30 mouse cellular contexts compared by ENCODE assay signal in the genomic region with DNA sequence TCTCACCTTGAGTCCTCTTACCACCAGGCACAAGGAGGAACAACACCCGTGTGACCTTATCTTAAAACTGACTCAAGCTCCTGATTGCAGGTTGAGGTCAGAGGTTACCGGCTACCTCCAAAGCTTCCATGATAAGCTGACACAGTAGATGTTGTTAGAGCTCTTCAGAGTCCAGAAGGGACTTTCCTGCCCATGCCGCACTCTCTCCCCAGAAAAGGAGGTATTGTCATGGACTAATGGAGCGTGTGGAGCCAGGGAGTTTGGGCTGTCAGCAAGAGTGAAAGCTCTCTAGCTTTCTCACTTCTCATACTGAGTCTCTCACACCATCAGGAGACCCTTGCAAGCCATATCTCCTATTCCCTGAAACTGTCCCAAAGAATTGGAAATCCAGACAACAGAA.
DNase-seq lines count a peak whose midpoint lies in the region; ATAC-seq lines count a peak whose summit lies in the region.
"Had no signal": no experiment of that assay in that cellular context is flagged by ENCODE, and none has a peak within 500 bp of the region (broad histone marks: within the 10 kb centered on the region; RNA-seq: fewer than 3 reads in every experiment).

No protein-coding gene starts in this region.

- H3K4me2 ChIP-seq in hindbrain, embryonic 13.5 days, result no peak overlapping the region
- H3K4me2 ChIP-seq in neural tube, embryonic 15.5 days, result no peak overlapping the region
- H3K4me2 ChIP-seq: embryonic facial prominence, embryonic 15.5 days; forebrain, embryonic 13.5 days; heart, embryonic 12.5 days; liver, embryonic 13.5 days; neural tube, embryonic 13.5 days had no signal

- 35% methylated on average over 4 of the region's 4 CpGs for WGBS in hindbrain, embryonic 13.5 days
- WGBS in hindbrain, embryonic 10.5 days, result 55% methylated on average over 4 of the region's 4 CpGs
- WGBS in neural tube, embryonic 15.5 days, result 49% methylated on average over 4 of the region's 4 CpGs

- H3K9ac ChIP-seq in hindbrain, embryonic 13.5 days, result no peak overlapping the region
- no peak overlapping the region for H3K9ac ChIP-seq in neural tube, embryonic 15.5 days (replicated peaks)
- H3K9ac ChIP-seq: embryonic facial prominence, embryonic 15.5 days; forebrain, embryonic 13.5 days; heart, embryonic 12.5 days; liver, embryonic 13.5 days; neural tube, embryonic 13.5 days had no signal

- no peak for DNase-seq in hindbrain, embryonic 10.5 days (ENCODE audit: low spot score)
- DNase-seq in neural tube, embryonic 10.5 days (ENCODE audit: extremely low spot score, low spot score), result no peak
- peak; percentile 57 for DNase-seq in retina, postnatal 1 day
- no peak for DNase-seq in layer of hippocampus, adult 9-10 months (ENCODE audit: low spot score)
- no peak for DNase-seq in adrenal gland, adult 2 months
- DNase-seq: adrenal gland, adult 8-10 months; cerebellum, adult 8-10 months; cerebellum, postnatal 25 days; gastrocnemius, postnatal 14 days; heart, postnatal 10 days; kidney, postnatal 36 days; layer of hippocampus, postnatal 36 days; left cerebral cortex, postnatal 4 days; liver, embryonic 13.5 days; lung, adult 18-20 months; lung, postnatal 10 days; right cerebral cortex, postnatal 25 days; thymus, adult 18-20 months; thymus, postnatal 25 days had no signal

- H3K4me1 ChIP-seq in hindbrain, embryonic 13.5 days (replicated peaks), result peaks cover 98% of the 10 kb centered on the region
- H3K4me1 ChIP-seq in hindbrain, embryonic 10.5 days (replicated peaks), result peaks cover 82% of the 10 kb centered on the region
- peaks cover 94% of the 10 kb centered on the region for H3K4me1 ChIP-seq in neural tube, embryonic 15.5 days

- no peak overlapping the region for H3K4me3 ChIP-seq in hindbrain, embryonic 13.5 days
- H3K4me3 ChIP-seq in hindbrain, embryonic 10.5 days, result no peak overlapping the region
- no peak overlapping the region for H3K4me3 ChIP-seq in neural tube, embryonic 15.5 days (replicated peaks)
- H3K4me3 ChIP-seq: embryonic facial prominence, embryonic 10.5 days; embryonic facial prominence, embryonic 15.5 days; forebrain, embryonic 13.5 days; heart, embryonic 12.5 days; liver, embryonic 13.5 days; myocyte; neural tube, embryonic 13.5 days had no signal

- H3K27me3 ChIP-seq in hindbrain, embryonic 13.5 days, result no peaks in the 10 kb centered on the region
- H3K27me3 ChIP-seq in hindbrain, embryonic 10.5 days (ENCODE audit: insufficient read depth, poor library complexity, severe bottlenecking), result no peaks in the 10 kb centered on the region
- no peaks in the 10 kb centered on the region for H3K27me3 ChIP-seq in neural tube, embryonic 15.5 days (replicated peaks)
- H3K27me3 ChIP-seq: embryonic facial prominence, embryonic 15.5 days; forebrain, embryonic 13.5 days; heart, embryonic 12.5 days; liver, embryonic 13.5 days; neural tube, embryonic 13.5 days had no signal

- no peaks in the 10 kb centered on the region for H3K9me3 ChIP-seq in hindbrain, embryonic 13.5 days
- H3K9me3 ChIP-seq in hindbrain, embryonic 10.5 days, result no peaks in the 10 kb centered on the region
- no peaks in the 10 kb centered on the region for H3K9me3 ChIP-seq in neural tube, embryonic 15.5 days (replicated peaks)
- H3K9me3 ChIP-seq: embryonic facial prominence, embryonic 10.5 days; embryonic facial prominence, embryonic 15.5 days; forebrain, embryonic 13.5 days; heart, embryonic 12.5 days; liver, embryonic 13.5 days; neural tube, embryonic 13.5 days had no signal

- peaks cover 4% of the 10 kb centered on the region for H3K36me3 ChIP-seq in hindbrain, embryonic 13.5 days
- peaks cover 76% of the 10 kb centered on the region for H3K36me3 ChIP-seq in hindbrain, embryonic 10.5 days
- no peaks in the 10 kb centered on the region for H3K36me3 ChIP-seq in neural tube, embryonic 15.5 days
- H3K36me3 ChIP-seq: liver, embryonic 13.5 days had no signal

- ATAC-seq in hindbrain, embryonic 13.5 days (ENCODE audit: low FRiP score), result no peak
- no peak for ATAC-seq in neural tube, embryonic 15.5 days (ENCODE audit: low FRiP score)
- ATAC-seq: CD4-positive, CD25-positive, alpha-beta regulatory T cell, adult 4 months; hindbrain, embryonic 16.5 days had no signal

- peak overlapping the region; percentile 25; the same call in 1 of the 2 replicates for H3K27ac ChIP-seq in hindbrain, embryonic 13.5 days
- H3K27ac ChIP-seq in hindbrain, embryonic 10.5 days, result no peak overlapping the region
- peak overlapping the region; percentile 41 for H3K27ac ChIP-seq in neural tube, embryonic 15.5 days (replicated peaks)
- H3K27ac ChIP-seq: embryonic facial prominence, embryonic 10.5 days; embryonic facial prominence, embryonic 15.5 days; liver, embryonic 13.5 days; macrophage had no signal
